Mouse (Mus musculus) intestine, embryonic 15.5 days (tissue): Measurements from ENCODE around the gene Esf1. TPM values are rescaled to one million over a fixed set of nuclear protein-coding genes. Genes with fewer than 3 reads are reported as not detected.
A peak's percentile ranks its signal among the peaks of the same experiment; 100 is the strongest.
"Not testable (repeated sequence)": the region's sequence is repeated elsewhere in the genome, so short reads cannot be mapped to it uniquely, and the experiment has no call there.

ENCODE experiments used
- ATAC-seq: fragments of 200-750 bp; cut with Nextera tagmentation; 2 replicates; pipeline ENCODE4 v1.8.0; 2017; ENCODE audit warnings: moderate TSS enrichment, moderate library complexity
- H3K27ac ChIP-seq: fragments of 300-500 bp; sonication (generic); 2 replicates; pipeline ENCODE4 v1.5.1; 2015; ENCODE audit warnings: mild to moderate bottlenecking, inconsistent platforms
- H3K27me3 ChIP-seq: fragments of 300-500 bp; sonication (generic); replicated peaks from 2 replicates; pipeline ENCODE4 v1.6.1; 2015; ENCODE audit warnings: inconsistent platforms
- H3K36me3 ChIP-seq: fragments of 300-500 bp; sonication (generic); 2 replicates; pipeline ENCODE4 v1.6.1; 2015; ENCODE audit warnings: inconsistent platforms
- H3K4me1 ChIP-seq: fragments of 300-500 bp; sonication (generic); replicated peaks from 2 replicates; pipeline ENCODE4 v1.6.1; 2015; ENCODE audit warnings: inconsistent platforms
- H3K4me2 ChIP-seq: fragments of 300-500 bp; sonication (generic); replicated peaks from 2 replicates; pipeline ENCODE4 v1.6.1; 2015; ENCODE audit warnings: mild to moderate bottlenecking, inconsistent platforms
- H3K4me3 ChIP-seq: fragments of 300-500 bp; sonication (generic); replicated peaks from 2 replicates; pipeline ENCODE4 v1.5.1; 2015; ENCODE audit warnings: inconsistent platforms
- H3K9ac ChIP-seq: fragments of 300-500 bp; sonication (generic); 2 replicates; pipeline ENCODE4 v1.6.1; 2015; ENCODE audit warnings: inconsistent platforms
- H3K9me3 ChIP-seq: fragments of 300-500 bp; sonication (generic); 2 replicates; pipeline ENCODE4 v1.6.1; 2016; ENCODE audit warnings: inconsistent platforms
- WGBS: fragments of 180-500 bp; shearing (Covaris S2); methylation state at CpG from one replicate; pipeline ENCODE4 v1.1.7; 2015; 5-methylcytosine and 5-hydroxymethylcytosine counted together
- polyA plus RNA-seq: library from polyadenylated mRNA; unstranded; fragments of >200 nt; fragmentation: Nextera tagmentation; extraction: Ambion mirVana; gene quantifications from 2 replicates; pipeline ENCODE4 v1.2.1, GENCODE M21; 2015

The Esf1 gene
- polyA plus RNA-seq, 1 experiment from 2014 or later, result 26.7 TPM

- not testable (repeated sequence) for ATAC-seq, H3K36me3 ChIP-seq
- WGBS, result 93% methylated on average over 4 of the region's 4 CpGs
Measured at GRCm38 (mm10) chr2:140151743-140152142, 18.6 kb downstream of the Esf1 start, which contains the start of gene Gm17374. Gene Gm17374 (plus strand): TSS chr2:140152043.

GRCm38 (mm10) chr2:140125516-140125915 lies 44.8 kb downstream of the Esf1 start:
- Histone ChIP-seq H3K4me2 (no peak overlapping the region), H3K36me3 (peaks cover 27% of the 10 kb centered on the region), H3K27ac (no peak overlapping the region), H3K9ac (no peak overlapping the region), H3K4me1 (no peaks in the 10 kb centered on the region), H3K4me3 (no peak overlapping the region), H3K9me3 (no peaks in the 10 kb centered on the region), H3K27me3 (no peaks in the 10 kb centered on the region)
- WGBS, result 88% methylated on average over 2 of the region's 2 CpGs
- ATAC-seq, result no peak

More at GRCm38 (mm10) chr2:140151743-140152142, 18.6 kb downstream of the Esf1 start, which contains the start of gene Gm17374:
- not testable (repeated sequence) for H3K4me3 ChIP-seq, H3K4me2 ChIP-seq, H3K9me3 ChIP-seq, H3K27ac ChIP-seq, H3K4me1 ChIP-seq, H3K27me3 ChIP-seq, H3K9ac ChIP-seq

GRCm38 (mm10) chr2:140113851-140114250 lies 56.5 kb downstream of the Esf1 start:
- no peak overlapping the region for H3K27ac ChIP-seq
- no peaks in the 10 kb centered on the region for H3K4me1 ChIP-seq
- no peak overlapping the region for H3K9ac ChIP-seq
- H3K27me3 ChIP-seq, result no peaks in the 10 kb centered on the region
- H3K36me3 ChIP-seq, result no peaks in the 10 kb centered on the region
- no peak overlapping the region for H3K4me3 ChIP-seq
- WGBS, result 83% methylated on average over 8 of the region's 8 CpGs
- no peak overlapping the region for H3K4me2 ChIP-seq
- no peaks in the 10 kb centered on the region for H3K9me3 ChIP-seq
- ATAC-seq, result no peak

DNA sequence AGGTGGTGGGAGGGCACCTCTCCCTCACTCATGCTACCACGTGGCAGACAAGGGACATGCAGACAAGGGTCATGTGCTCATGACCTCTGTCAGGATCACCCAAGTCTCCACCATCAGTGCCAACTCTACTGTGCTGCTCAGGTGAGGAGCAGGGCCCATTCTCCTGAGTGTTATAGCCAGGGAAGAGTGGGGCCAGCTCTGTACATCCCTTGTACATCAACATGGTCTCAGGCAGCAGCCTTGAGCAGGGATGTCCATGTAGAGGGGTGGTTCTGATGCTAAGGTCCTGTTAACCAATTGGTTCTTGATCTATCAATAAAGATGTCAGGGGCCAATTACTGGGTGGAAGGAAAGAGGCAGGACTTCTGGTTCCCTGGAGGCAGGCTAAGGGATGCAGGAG lies 61.4 kb downstream of the Esf1 start:
- no peaks in the 10 kb centered on the region for H3K9me3 ChIP-seq
- no peak overlapping the region for H3K4me2 ChIP-seq
- WGBS, result 55% methylated on average over 1 of the region's 1 CpGs
- no peak overlapping the region for H3K4me3 ChIP-seq
- H3K9ac ChIP-seq, result no peak overlapping the region
- H3K4me1 ChIP-seq, result no peaks in the 10 kb centered on the region
- H3K27me3 ChIP-seq, result no peaks in the 10 kb centered on the region
- no peak overlapping the region for H3K27ac ChIP-seq
- no peak for ATAC-seq
- no peaks in the 10 kb centered on the region for H3K36me3 ChIP-seq

GRCm38 (mm10) chr2:140107641-140108040 lies 62.7 kb downstream of the Esf1 start:
- H3K9ac ChIP-seq, result no peak overlapping the region

GRCm38 (mm10) chr2:140104951-140105350 lies 65.4 kb downstream of the Esf1 start:
- Histone ChIP-seq H3K9ac (no peak overlapping the region), H3K4me1 (no peaks in the 10 kb centered on the region), H3K9me3 (no peaks in the 10 kb centered on the region), H3K27me3 (no peaks in the 10 kb centered on the region), H3K27ac (no peak overlapping the region), H3K4me3 (no peak overlapping the region), H3K4me2 (no peak overlapping the region), H3K36me3 (no peaks in the 10 kb centered on the region)
- ATAC-seq, result no peak
- WGBS, result 59% methylated on average over 3 of the region's 3 CpGs

More at GRCm38 (mm10) chr2:140107641-140108040, 62.7 kb downstream of the Esf1 start:
- Histone ChIP-seq H3K36me3 (no peaks in the 10 kb centered on the region), H3K27me3 (no peaks in the 10 kb centered on the region), H3K4me3 (no peak overlapping the region), H3K4me1 (no peaks in the 10 kb centered on the region), H3K9me3 (no peaks in the 10 kb centered on the region), H3K27ac (no peak overlapping the region), H3K4me2 (no peak overlapping the region)
- ATAC-seq, result no peak
- WGBS, result 87% methylated on average over 4 of the region's 4 CpGs

DNA sequence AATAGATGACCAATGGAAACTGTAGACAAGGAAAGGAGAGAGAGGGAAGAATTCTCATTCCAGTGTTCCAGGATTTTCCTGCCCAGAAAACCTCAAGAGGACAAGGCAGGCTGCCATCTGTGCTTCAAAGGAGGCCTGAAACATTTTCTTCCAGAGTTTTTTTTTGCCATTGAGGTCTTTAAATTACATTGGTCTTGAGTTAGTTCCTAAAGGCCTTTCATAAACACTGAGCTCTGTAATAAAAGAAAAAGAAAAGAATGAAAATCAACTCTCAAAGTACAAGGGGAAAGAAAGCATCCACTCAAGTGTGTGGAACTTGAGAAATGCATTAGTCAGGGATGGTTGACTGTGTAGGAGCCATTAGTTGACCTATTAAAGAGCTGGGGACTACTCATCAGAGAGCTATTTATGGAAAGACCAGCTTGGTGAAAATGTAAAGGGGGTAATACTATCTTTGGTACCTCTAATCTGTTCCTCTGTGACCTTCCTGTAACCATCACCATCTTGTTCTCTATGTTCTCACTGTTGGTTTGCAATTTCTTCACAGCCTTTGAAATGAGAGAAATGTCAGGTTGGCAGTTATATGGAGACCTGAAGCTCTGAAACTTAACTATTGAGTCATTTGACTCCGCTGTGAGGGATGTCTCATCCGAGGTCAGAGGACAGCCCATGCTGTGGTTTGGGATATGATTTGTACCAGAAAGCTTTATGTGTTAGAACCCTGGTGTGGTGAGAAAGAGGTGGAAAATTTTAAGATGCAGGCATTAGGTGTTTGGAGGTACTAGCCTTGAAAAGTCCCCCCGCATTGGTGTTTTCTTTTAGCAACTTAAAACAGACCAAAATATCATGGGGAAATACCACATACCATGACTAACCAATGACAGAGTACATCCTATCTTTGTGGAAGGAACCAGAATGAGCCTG lies 69.6 kb downstream of the Esf1 start:
- no peak overlapping the region for H3K4me3 ChIP-seq
- H3K9me3 ChIP-seq, result no peaks in the 10 kb centered on the region
- no peak overlapping the region for H3K4me2 ChIP-seq
- no peaks in the 10 kb centered on the region for H3K27me3 ChIP-seq
- no peaks in the 10 kb centered on the region for H3K36me3 ChIP-seq
- H3K9ac ChIP-seq, result no peak overlapping the region
- 84% methylated on average over 3 of the region's 3 CpGs for WGBS
- no peaks in the 10 kb centered on the region for H3K4me1 ChIP-seq
- ATAC-seq, result no peak
- H3K27ac ChIP-seq, result no peak overlapping the region

DNA sequence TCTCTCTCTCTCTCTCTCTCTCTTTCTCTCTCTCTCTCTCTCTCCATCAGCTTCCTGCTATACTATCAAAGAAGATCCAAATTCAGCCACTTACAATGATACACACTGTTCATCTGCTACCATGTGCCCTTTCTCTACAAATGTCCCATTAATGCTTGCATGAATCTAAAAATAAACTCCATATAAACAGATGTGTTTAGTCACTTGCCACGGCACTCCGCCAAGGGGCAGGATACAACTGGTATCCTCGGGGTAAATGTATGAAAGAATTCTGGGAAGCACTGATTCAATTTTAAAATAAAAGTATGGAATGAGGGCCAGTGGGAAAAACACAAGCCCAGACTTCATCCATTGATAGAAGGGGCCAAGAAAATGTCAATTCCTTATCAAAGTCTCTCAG lies 70.4 kb downstream of the Esf1 start:
- Histone ChIP-seq H3K4me3 (no peak overlapping the region), H3K4me2 (no peak overlapping the region), H3K27ac (no peak overlapping the region), H3K9me3 (no peaks in the 10 kb centered on the region), H3K36me3 (no peaks in the 10 kb centered on the region), H3K4me1 (no peaks in the 10 kb centered on the region), H3K9ac (no peak overlapping the region), H3K27me3 (no peaks in the 10 kb centered on the region)
- ATAC-seq, result no peak
- 78% methylated on average over 3 of the region's 3 CpGs for WGBS

- WGBS, result 71% methylated on average over 3 of the region's 3 CpGs
- H3K27ac ChIP-seq, result no peak overlapping the region
- H3K4me2 ChIP-seq, result no peak overlapping the region
- H3K9ac ChIP-seq, result no peak overlapping the region
- peak; percentile 88 for ATAC-seq
- H3K9me3 ChIP-seq, result no peaks in the 10 kb centered on the region
- H3K4me3 ChIP-seq, result no peak overlapping the region
- no peaks in the 10 kb centered on the region for H3K36me3 ChIP-seq
- no peaks in the 10 kb centered on the region for H3K4me1 ChIP-seq
- no peaks in the 10 kb centered on the region for H3K27me3 ChIP-seq
Measured at GRCm38 (mm10) chr2:140097131-140097591, 73.2 kb downstream of the Esf1 start.

GRCm38 (mm10) chr2:140096034-140096433 lies 74.3 kb downstream of the Esf1 start:
- no peaks in the 10 kb centered on the region for H3K36me3 ChIP-seq
- no peak overlapping the region for H3K9ac ChIP-seq
- no peak overlapping the region for H3K27ac ChIP-seq
- ATAC-seq, result no peak
- no peaks in the 10 kb centered on the region for H3K27me3 ChIP-seq
- H3K4me3 ChIP-seq, result no peak overlapping the region
- no peaks in the 10 kb centered on the region for H3K9me3 ChIP-seq
- no peaks in the 10 kb centered on the region for H3K4me1 ChIP-seq
- H3K4me2 ChIP-seq, result no peak overlapping the region
- WGBS, result 88% methylated on average over 5 of the region's 5 CpGs

GRCm38 (mm10) chr2:140093433-140093832 lies 76.9 kb downstream of the Esf1 start:
- 93% methylated on average over 5 of the region's 5 CpGs for whole genome bisulfite sequencing

DNA sequence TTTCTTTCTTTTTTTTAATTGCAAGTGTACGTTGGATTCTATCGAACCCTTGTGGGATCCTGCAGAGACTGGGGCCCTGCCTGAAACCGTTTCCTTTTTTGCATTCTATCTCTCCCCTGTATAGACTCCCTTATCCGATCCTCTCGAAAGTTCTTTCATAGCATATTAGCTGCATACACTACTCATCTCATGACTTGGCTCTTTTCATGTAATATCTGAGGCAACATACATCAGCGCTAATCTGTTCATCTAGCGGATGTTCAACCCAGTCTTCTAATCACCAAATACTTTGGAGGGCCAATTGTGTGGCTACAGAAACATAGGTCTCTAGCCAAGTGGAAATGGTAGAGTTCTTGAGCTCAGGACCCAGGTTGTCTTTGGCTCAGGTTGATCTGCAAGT lies 86.1 kb downstream of the Esf1 start:
- H3K9me3 ChIP-seq, result no peaks in the 10 kb centered on the region
- WGBS, result 84% methylated on average over 7 of the region's 7 CpGs
- H3K36me3 ChIP-seq, result no peaks in the 10 kb centered on the region
- H3K27me3 ChIP-seq, result no peaks in the 10 kb centered on the region
- no peak overlapping the region for H3K27ac ChIP-seq
- ATAC-seq, result no peak
- no peak overlapping the region for H3K4me2 ChIP-seq
- H3K9ac ChIP-seq, result no peak overlapping the region
- no peak overlapping the region for H3K4me3 ChIP-seq
- no peaks in the 10 kb centered on the region for H3K4me1 ChIP-seq

More at GRCm38 (mm10) chr2:140093433-140093832, 76.9 kb downstream of the Esf1 start:
- no peak overlapping the region for H3K9ac ChIP-seq
- H3K27ac ChIP-seq, result no peak overlapping the region
- no peaks in the 10 kb centered on the region for H3K36me3 ChIP-seq
- no peaks in the 10 kb centered on the region for H3K4me1 ChIP-seq
- H3K27me3 ChIP-seq, result no peaks in the 10 kb centered on the region
- no peak overlapping the region for H3K4me3 ChIP-seq
- H3K9me3 ChIP-seq, result no peaks in the 10 kb centered on the region
- no peak for ATAC-seq
- no peak overlapping the region for H3K4me2 ChIP-seq
